Mouse (Mus musculus): ENCODE data around the gene Smco2. TPM values are rescaled to one million over a fixed set of nuclear protein-coding genes. Genes with fewer than 3 reads are reported as not detected.
"Not testable (repeated sequence)": the region's sequence is repeated elsewhere in the genome, so short reads cannot be mapped to it uniquely, and the experiment has no call there.

Smco2 gene
- polyA plus RNA-seq, 1 experiment from 2014 or later = not detected

DNA sequence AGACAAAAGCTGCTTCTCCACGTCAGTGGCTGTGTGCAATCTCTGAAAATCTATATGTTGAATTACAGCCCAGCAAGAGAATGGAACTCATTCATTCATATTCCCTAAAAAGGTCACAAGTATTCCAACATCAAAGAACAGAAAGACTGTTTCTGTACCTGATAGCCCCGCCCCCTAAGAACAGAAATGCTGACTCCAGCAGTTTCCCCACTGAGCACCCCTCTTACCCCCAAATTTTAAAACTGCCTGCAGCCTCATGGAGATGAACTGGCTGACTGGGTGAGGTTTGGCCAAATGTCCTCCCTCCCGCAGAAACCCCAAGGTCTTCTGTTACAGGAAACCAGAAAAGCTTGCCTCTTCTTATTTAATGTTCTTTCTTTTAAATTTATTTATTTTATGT, 2.5 kb upstream of the Smco2 start:
- ATAC-seq (ENCODE audit: low FRiP score) (no peak), DNase-seq (ENCODE audit: low spot score, missing footprints) (no peak)
- H3K36me3 ChIP-seq (ENCODE audit: control insufficient read depth, insufficient read depth, low read length) = no peaks in the 10 kb centered on the region
- H3K9ac ChIP-seq (ENCODE audit: low read length) = no peak overlapping the region
- 83% methylated on average over 3 of the region's 3 CpGs for WGBS
- H3K4me2 ChIP-seq = no peak overlapping the region
- no peaks in the 10 kb centered on the region for H3K9me3 ChIP-seq (ENCODE audit: control insufficient read depth, low read length)
- no peak overlapping the region for H3K4me3 ChIP-seq (ENCODE audit: low read depth, low read length)
- H3K27ac ChIP-seq (ENCODE audit: low read depth, low read length) = no peak overlapping the region
- no peaks in the 10 kb centered on the region for H3K4me1 ChIP-seq (ENCODE audit: control insufficient read depth, insufficient read depth, low read length)
- H3K27me3 ChIP-seq (ENCODE audit: control insufficient read depth, insufficient read depth, low read length) = no peaks in the 10 kb centered on the region

- Histone ChIP-seq H3K9ac (ENCODE audit: low read length) (no peak overlapping the region), H3K27ac (ENCODE audit: low read depth, low read length) (no peak overlapping the region), H3K9me3 (ENCODE audit: control insufficient read depth, low read length) (no peaks in the 10 kb centered on the region), H3K4me3 (ENCODE audit: low read depth, low read length) (no peak overlapping the region), H3K27me3 (ENCODE audit: control insufficient read depth, insufficient read depth, low read length) (no peaks in the 10 kb centered on the region), H3K4me1 (ENCODE audit: control insufficient read depth, insufficient read depth, low read length) (no peaks in the 10 kb centered on the region), H3K36me3 (ENCODE audit: control insufficient read depth, insufficient read depth, low read length) (no peaks in the 10 kb centered on the region), H3K4me2 (no peak overlapping the region)
- ATAC-seq (ENCODE audit: low FRiP score) (no peak), DNase-seq (ENCODE audit: low spot score, missing footprints) (no peak)
- 85% methylated on average over 3 of the region's 3 CpGs for WGBS
These were observed 1.6 kb upstream of the Smco2 start for GRCm38 (mm10) chr6:146848281-146848680.

DNA sequence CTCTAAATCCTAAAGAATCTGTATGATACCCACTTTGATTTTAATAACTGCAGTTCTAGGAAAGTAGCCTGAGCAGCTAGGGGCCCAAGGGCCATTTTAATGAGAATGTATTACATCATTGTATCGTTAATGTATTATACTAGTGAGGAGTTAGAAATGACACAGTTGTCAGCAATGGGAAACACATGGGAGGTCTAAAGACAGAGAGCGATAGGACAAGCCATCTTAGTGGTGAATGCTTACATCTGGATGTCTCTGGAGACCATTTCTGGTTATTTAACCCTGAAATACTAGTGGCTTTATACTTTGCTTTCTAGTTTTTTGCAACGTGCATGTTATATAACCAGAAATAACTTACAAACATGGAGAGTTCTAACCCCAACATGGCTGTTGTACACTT, 2.0 kb downstream of the Smco2 start:
- no peaks in the 10 kb centered on the region for H3K9me3 ChIP-seq (ENCODE audit: control insufficient read depth, low read length)
- DNase-seq (ENCODE audit: low spot score, missing footprints) (no peak), ATAC-seq (ENCODE audit: low FRiP score) (no peak)
- no peaks in the 10 kb centered on the region for H3K36me3 ChIP-seq (ENCODE audit: control insufficient read depth, insufficient read depth, low read length)
- no peak overlapping the region for H3K27ac ChIP-seq (ENCODE audit: low read depth, low read length)
- 85% methylated on average over 3 of the region's 3 CpGs for WGBS
- no peak overlapping the region for H3K4me3 ChIP-seq (ENCODE audit: low read depth, low read length)
- no peak overlapping the region for H3K9ac ChIP-seq (ENCODE audit: low read length)
- H3K27me3 ChIP-seq (ENCODE audit: control insufficient read depth, insufficient read depth, low read length) = no peaks in the 10 kb centered on the region
- H3K4me2 ChIP-seq = no peak overlapping the region
- H3K4me1 ChIP-seq (ENCODE audit: control insufficient read depth, insufficient read depth, low read length) = no peaks in the 10 kb centered on the region

DNA sequence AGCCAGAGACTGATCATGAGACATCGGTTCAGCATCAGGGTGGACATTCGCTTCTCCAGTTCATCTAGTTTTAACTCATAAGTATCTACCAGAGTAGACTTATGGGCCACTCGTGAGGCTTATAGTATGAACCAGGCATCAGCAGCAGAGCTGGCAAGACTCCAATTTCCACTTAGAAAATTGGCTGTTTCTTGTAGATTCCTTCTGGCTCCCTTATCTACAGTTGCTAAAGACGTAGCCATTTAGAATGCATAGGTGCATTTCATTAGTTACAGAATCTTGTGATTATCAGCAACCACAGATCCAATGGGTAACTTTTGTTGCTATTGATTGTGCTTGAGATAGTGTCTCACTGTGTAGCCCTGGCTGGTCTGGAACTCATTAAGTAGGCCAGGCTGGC, 2.8 kb downstream of the Smco2 start:
- no peak overlapping the region for H3K4me2 ChIP-seq
- no peak overlapping the region for H3K9ac ChIP-seq (ENCODE audit: low read length)
- 87% methylated on average over 4 of the region's 4 CpGs for WGBS
- no peaks in the 10 kb centered on the region for H3K4me1 ChIP-seq (ENCODE audit: control insufficient read depth, insufficient read depth, low read length)
- H3K27me3 ChIP-seq (ENCODE audit: control insufficient read depth, insufficient read depth, low read length) = no peaks in the 10 kb centered on the region
- no peaks in the 10 kb centered on the region for H3K9me3 ChIP-seq (ENCODE audit: control insufficient read depth, low read length)
- no peaks in the 10 kb centered on the region for H3K36me3 ChIP-seq (ENCODE audit: control insufficient read depth, insufficient read depth, low read length)
- no peak overlapping the region for H3K27ac ChIP-seq (ENCODE audit: low read depth, low read length)
- ATAC-seq (ENCODE audit: low FRiP score) (no peak), DNase-seq (ENCODE audit: low spot score, missing footprints) (no peak)
- H3K4me3 ChIP-seq (ENCODE audit: low read depth, low read length) = no peak overlapping the region

GRCm38 (mm10) chr6:146855185-146855584, 5.3 kb downstream of the Smco2 start:
- 97% methylated on average over 9 of the region's 9 CpGs for WGBS

GRCm38 (mm10) chr6:146857386-146857785, 7.5 kb downstream of the Smco2 start:
- H3K4me1 ChIP-seq (ENCODE audit: control insufficient read depth, insufficient read depth, low read length) = no peaks in the 10 kb centered on the region
- no peak overlapping the region for H3K4me3 ChIP-seq (ENCODE audit: low read depth, low read length)
- no peak overlapping the region for H3K4me2 ChIP-seq
- ATAC-seq (ENCODE audit: low FRiP score) (no peak), DNase-seq (ENCODE audit: low spot score, missing footprints) (no peak)
- 92% methylated on average over 2 of the region's 2 CpGs for WGBS
- H3K27me3 ChIP-seq (ENCODE audit: control insufficient read depth, insufficient read depth, low read length) = no peaks in the 10 kb centered on the region
- no peak overlapping the region for H3K9ac ChIP-seq (ENCODE audit: low read length)
- H3K27ac ChIP-seq (ENCODE audit: low read depth, low read length) = no peak overlapping the region
- no peaks in the 10 kb centered on the region for H3K9me3 ChIP-seq (ENCODE audit: control insufficient read depth, low read length)
- no peaks in the 10 kb centered on the region for H3K36me3 ChIP-seq (ENCODE audit: control insufficient read depth, insufficient read depth, low read length)

More at GRCm38 (mm10) chr6:146855185-146855584, 5.3 kb downstream of the Smco2 start:
- Histone ChIP-seq H3K9me3 (ENCODE audit: control insufficient read depth, low read length) (no peaks in the 10 kb centered on the region), H3K4me1 (ENCODE audit: control insufficient read depth, insufficient read depth, low read length) (no peaks in the 10 kb centered on the region), H3K4me3 (ENCODE audit: low read depth, low read length) (no peak overlapping the region), H3K27me3 (ENCODE audit: control insufficient read depth, insufficient read depth, low read length) (no peaks in the 10 kb centered on the region), H3K27ac (ENCODE audit: low read depth, low read length) (no peak overlapping the region), H3K9ac (ENCODE audit: low read length) (no peak overlapping the region), H3K36me3 (ENCODE audit: control insufficient read depth, insufficient read depth, low read length) (no peaks in the 10 kb centered on the region), H3K4me2 (no peak overlapping the region)
- ATAC-seq (ENCODE audit: low FRiP score) (no peak), DNase-seq (ENCODE audit: low spot score, missing footprints) (no peak)

DNA sequence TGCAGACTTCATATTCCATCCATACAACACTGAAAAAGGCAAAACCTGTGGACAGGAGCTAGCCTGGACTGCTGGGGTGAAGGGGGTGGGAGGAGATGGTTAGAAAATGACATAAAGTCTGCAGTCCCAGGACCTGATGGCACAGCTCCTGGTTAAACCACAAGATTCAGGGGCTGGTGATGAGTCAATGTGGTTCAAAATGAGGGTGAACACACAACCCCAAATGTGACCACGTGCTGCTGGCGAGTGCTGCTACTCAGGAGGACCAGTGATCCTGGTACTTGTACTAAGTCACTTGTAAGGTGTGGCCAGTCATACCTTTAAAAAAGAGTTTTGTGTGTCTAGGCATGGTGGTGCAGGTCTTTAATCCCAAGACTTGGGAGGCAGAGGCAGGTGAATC, 13.2 kb downstream of the Smco2 start:
- Histone ChIP-seq H3K27ac (ENCODE audit: low read depth, low read length) (no peak overlapping the region), H3K27me3 (ENCODE audit: control insufficient read depth, insufficient read depth, low read length) (no peaks in the 10 kb centered on the region), H3K4me3 (ENCODE audit: low read depth, low read length) (no peak overlapping the region), H3K9me3 (ENCODE audit: control insufficient read depth, low read length) (no peaks in the 10 kb centered on the region), H3K36me3 (ENCODE audit: control insufficient read depth, insufficient read depth, low read length) (no peaks in the 10 kb centered on the region), H3K4me1 (ENCODE audit: control insufficient read depth, insufficient read depth, low read length) (no peaks in the 10 kb centered on the region), H3K9ac (ENCODE audit: low read length) (no peak overlapping the region), H3K4me2 (no peak overlapping the region)
- no peak for ATAC-seq (ENCODE audit: low FRiP score)
- DNase-seq (ENCODE audit: low spot score, missing footprints) = no peak
- WGBS = 92% methylated on average over 2 of the region's 2 CpGs

- DNase-seq (ENCODE audit: low spot score, missing footprints); H3K27ac ChIP-seq (ENCODE audit: low read depth, low read length); H3K4me1 ChIP-seq (ENCODE audit: control insufficient read depth, insufficient read depth, low read length); H3K4me3 ChIP-seq (ENCODE audit: low read depth, low read length); H3K36me3 ChIP-seq (ENCODE audit: control insufficient read depth, insufficient read depth, low read length); ATAC-seq (ENCODE audit: low FRiP score); H3K4me2 ChIP-seq; H3K27me3 ChIP-seq (ENCODE audit: control insufficient read depth, insufficient read depth, low read length); H3K9ac ChIP-seq (ENCODE audit: low read length); H3K9me3 ChIP-seq (ENCODE audit: control insufficient read depth, low read length): not testable (repeated sequence)
- 98% methylated on average over 2 of the region's 5 CpGs for WGBS
These were observed 14.5 kb downstream of the Smco2 start for GRCm38 (mm10) chr6:146864370-146864769.

DNA sequence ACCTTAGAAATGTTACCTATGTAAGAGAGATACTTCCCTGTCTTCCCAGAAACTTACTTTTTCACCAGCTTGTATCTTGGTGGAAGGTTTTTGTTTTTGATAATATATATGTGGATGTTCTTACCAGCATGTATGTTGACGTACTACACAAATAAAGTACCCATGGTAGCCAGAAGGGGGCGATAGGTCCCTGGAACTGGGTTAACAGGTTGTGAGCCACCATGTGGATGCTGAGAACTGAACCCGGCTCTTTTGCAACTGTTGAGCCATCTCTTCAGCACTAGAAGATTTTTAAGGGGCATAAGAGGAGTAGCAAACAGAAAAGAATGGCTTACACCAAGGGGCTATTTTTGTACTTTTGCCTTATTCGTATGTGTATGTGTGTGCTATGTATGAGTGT, 15.8 kb downstream of the Smco2 start:
- H3K9ac ChIP-seq (ENCODE audit: low read length) = no peak overlapping the region
- DNase-seq (ENCODE audit: low spot score, missing footprints) (peak; percentile 60), ATAC-seq (ENCODE audit: low FRiP score) (no peak)
- no peaks in the 10 kb centered on the region for H3K36me3 ChIP-seq (ENCODE audit: control insufficient read depth, insufficient read depth, low read length)
- no peaks in the 10 kb centered on the region for H3K4me1 ChIP-seq (ENCODE audit: control insufficient read depth, insufficient read depth, low read length)
- H3K4me3 ChIP-seq (ENCODE audit: low read depth, low read length) = no peak overlapping the region
- no peaks in the 10 kb centered on the region for H3K9me3 ChIP-seq (ENCODE audit: control insufficient read depth, low read length)
- no peak overlapping the region for H3K27ac ChIP-seq (ENCODE audit: low read depth, low read length)
- H3K4me2 ChIP-seq = no peak overlapping the region
- WGBS = 78% methylated on average over 4 of the region's 4 CpGs
- H3K27me3 ChIP-seq (ENCODE audit: control insufficient read depth, insufficient read depth, low read length) = no peaks in the 10 kb centered on the region

DNA sequence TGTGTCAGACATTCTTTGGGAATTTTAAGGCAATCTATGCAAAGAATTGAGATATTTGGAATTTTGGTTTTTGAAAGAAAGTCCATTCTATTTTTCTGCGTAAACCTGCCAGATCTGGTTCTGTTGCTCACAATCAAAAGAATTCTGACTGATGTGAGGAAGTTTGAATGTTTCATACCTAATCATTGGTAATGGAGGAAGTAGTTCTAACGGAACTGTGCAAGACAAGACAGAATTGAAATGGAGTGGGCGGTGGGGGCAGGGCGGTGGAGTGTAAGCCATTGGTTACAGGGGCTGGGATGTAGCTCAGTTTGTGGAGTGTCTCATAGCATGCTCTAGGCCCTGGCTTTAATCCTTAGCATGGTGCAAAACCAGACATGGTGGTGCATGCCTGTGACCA, 22.1 kb downstream of the Smco2 start:
- Histone ChIP-seq H3K36me3 (ENCODE audit: control insufficient read depth, insufficient read depth, low read length) (no peaks in the 10 kb centered on the region), H3K4me2 (no peak overlapping the region), H3K9me3 (ENCODE audit: control insufficient read depth, low read length) (peaks cover 1% of the 10 kb centered on the region; the same call in 1 of the 2 replicates), H3K9ac (ENCODE audit: low read length) (no peak overlapping the region), H3K4me3 (ENCODE audit: low read depth, low read length) (no peak overlapping the region), H3K27me3 (ENCODE audit: control insufficient read depth, insufficient read depth, low read length) (no peaks in the 10 kb centered on the region), H3K27ac (ENCODE audit: low read depth, low read length) (no peak overlapping the region), H3K4me1 (ENCODE audit: control insufficient read depth, insufficient read depth, low read length) (no peaks in the 10 kb centered on the region)
- 89% methylated on average over 4 of the region's 4 CpGs for WGBS
- ATAC-seq (ENCODE audit: low FRiP score) (no peak), DNase-seq (ENCODE audit: low spot score, missing footprints) (no peak)

Data from midbrain, embryonic 11.5 days (tissue).